Mouse (Mus musculus) CH12.LX (cell line): ENCODE results near the gene Cenpm.

Experiments
- BHLHE40 ChIP-seq: IDR thresholded peaks from 2 replicates; pipeline ENCODE4 v1.6.1; 2011; ENCODE audit warnings: mild to moderate bottlenecking, low read depth, low read length, improper control_type of control experiment
- CTCF ChIP-seq, 2 experiments: IDR thresholded peaks in 1 of 2; conservative IDR thresholded peaks in 1 of 2; 2 replicates each; pipeline ENCODE4 v1.5.1; 2011 to 2012; ENCODE audit warnings: low read depth in 2 of 2, low read length in 2 of 2, improper control_type of control experiment in 1 of 2, inconsistent platforms in 1 of 2, mild to moderate bottlenecking in 1 of 2, moderate library complexity in 1 of 2
- HCFC1 ChIP-seq: IDR thresholded peaks from 2 replicates; pipeline ENCODE4 v1.6.1; 2012; ENCODE audit warnings: low read depth, mild to moderate bottlenecking, inconsistent platforms, low read length, improper control_type of control experiment
- POLR2A ChIP-seq: IDR thresholded peaks from 2 replicates; pipeline ENCODE4 v1.6.1; 2011; ENCODE audit warnings: low read depth, mild to moderate bottlenecking, improper control_type of control experiment, low read length
- ZKSCAN1 ChIP-seq: IDR thresholded peaks from 2 replicates; pipeline ENCODE4 v1.6.1; 2012; ENCODE audit warnings: low read depth, inconsistent platforms, low read length, improper control_type of control experiment, borderline replicate concordance

DNA sequence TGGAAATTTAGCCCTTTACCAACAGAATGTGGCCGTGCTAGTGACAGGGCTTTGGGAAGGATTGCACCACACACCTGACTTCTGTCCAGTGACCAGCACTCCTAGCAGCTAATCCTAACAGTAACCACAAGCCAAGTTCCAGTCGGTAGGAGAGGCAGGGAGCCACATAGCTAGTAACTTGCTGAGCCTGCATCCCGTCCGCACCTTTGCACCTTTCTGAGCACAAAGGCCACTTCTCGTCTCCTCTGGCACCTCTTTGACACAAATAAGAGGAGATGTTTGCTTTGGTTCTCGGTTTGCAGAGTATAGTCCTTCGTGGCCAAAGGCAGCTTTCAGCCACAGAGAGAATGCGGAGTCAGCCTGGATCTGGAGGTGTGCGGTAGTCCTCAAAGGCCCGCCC, 59.9 kb downstream of the Cenpm start:
- TF ChIP-seq POLR2A (no peak), CTCF (conservative IDR thresholded peaks at IDR 0.05 in 1 of 2, IDR thresholded peaks at IDR 0.05 in 1 of 2; ENCODE audit: low read depth in 2 of 2, low read length in 2 of 2) (no peak), ZKSCAN1 (no peak), HCFC1 (no peak), BHLHE40 (no peak)
